Mouse (Mus musculus): Measurements from ENCODE around the gene Capn2. TPM values are rescaled to one million over a fixed set of nuclear protein-coding genes. Genes with fewer than 3 reads are reported as not detected.

Gene Capn2
- polyA plus RNA-seq, 1 experiment from 2014 or later: 86.5 TPM

DNA sequence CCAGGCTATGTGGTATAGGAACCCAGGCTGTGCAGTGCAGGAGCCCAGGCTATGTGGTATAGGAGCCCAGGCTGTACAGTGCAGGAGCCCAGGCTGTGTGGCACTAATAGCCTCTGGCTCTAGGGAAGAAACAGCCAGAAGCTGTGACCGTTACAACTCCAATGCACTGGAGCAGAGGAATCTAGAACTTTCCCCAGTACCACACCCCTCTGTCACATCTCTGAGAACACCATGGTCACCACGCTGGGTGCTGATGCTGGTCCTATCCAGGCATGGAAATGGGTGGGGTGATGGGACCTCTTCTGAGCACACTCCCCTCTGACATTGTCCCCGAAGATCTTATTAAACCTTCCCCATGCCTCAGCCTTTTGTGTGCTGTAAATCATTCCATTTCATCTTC lies 12.1 kb downstream of the Capn2 start:
- peaks cover 67% of the 10 kb centered on the region for H3K36me3 ChIP-seq
- 88% methylated on average over 3 of the region's 3 CpGs for WGBS
- no peak overlapping the region for H3K27ac ChIP-seq
- H3K27me3 ChIP-seq (ENCODE audit: low read depth, poor library complexity, severe bottlenecking): no peaks in the 10 kb centered on the region
- H3K4me3 ChIP-seq: no peak overlapping the region
- H3K9me3 ChIP-seq (replicated peaks): no peaks in the 10 kb centered on the region
- peaks cover 16% of the 10 kb centered on the region for H3K4me1 ChIP-seq
- DNase-seq (ENCODE audit: low spot score): no peak

DNA sequence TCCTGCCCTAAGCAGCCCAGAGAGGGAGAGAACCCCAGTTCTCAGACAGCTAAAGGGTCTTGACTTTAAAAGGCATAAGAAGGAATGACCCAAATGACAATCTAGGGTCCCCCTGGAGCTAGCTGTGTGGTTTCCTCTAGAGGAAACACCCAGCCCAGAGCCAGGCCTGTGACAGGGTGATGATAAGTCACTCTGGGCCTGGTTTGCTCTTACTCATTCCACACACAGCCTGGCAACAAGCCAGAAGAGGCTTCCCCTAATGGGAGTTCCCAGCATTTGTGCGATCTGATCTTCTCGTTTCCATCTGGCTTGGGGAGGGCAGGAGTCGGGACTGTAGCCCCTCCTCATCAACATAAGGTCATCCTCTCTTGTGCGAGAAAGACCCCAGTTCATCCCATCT lies 13.2 kb downstream of the Capn2 start:
- Histone ChIP-seq H3K9me3 (replicated peaks) (no peaks in the 10 kb centered on the region), H3K4me1 (peaks cover 18% of the 10 kb centered on the region), H3K27me3 (ENCODE audit: low read depth, poor library complexity, severe bottlenecking) (no peaks in the 10 kb centered on the region), H3K4me3 (no peak overlapping the region), H3K27ac (no peak overlapping the region), H3K36me3 (peaks cover 64% of the 10 kb centered on the region)
- no peak for DNase-seq (ENCODE audit: low spot score)
- WGBS: 43% methylated on average over 4 of the region's 4 CpGs

DNA sequence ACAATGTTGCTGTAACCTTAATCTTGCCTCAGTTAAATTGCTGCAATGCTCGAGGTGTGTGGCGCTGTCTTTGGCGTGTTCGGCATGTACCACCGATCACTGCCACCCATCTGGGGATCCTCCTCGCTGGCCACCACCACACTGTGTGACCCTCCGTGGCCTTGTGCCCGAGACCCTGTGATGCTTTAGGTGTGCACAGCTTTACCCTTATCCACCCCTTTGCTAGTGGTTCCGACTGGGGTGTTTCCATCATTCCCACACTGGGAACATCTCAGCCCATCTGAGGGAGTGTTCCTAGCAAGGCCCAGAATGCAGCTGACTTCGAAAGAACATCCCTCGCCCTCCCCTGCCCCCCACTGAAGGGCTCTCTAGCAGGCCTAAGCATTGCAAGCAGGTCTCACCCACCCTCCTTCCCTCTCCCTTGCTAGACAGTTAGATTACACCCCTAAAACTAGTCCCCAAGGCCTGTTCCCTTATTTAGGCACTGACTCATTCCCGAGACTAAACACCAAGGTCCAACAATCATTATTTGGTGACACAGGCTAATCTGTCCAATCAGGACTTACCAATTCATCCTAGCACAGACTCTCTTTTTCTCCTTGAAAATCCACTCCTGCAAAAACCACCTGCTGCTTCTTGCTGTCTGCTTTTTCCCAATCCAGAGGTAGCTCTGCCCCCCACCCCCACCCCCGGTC lies 14.1 kb downstream of the Capn2 start:
- DNase-seq (ENCODE audit: low spot score): no peak
- 84% methylated on average over 13 of the region's 13 CpGs for WGBS
- H3K4me3 ChIP-seq: no peak overlapping the region
- H3K9me3 ChIP-seq (replicated peaks): no peaks in the 10 kb centered on the region
- H3K27ac ChIP-seq: no peak overlapping the region; the same call in 1 of the 2 replicates
- H3K4me1 ChIP-seq: peaks cover 18% of the 10 kb centered on the region
- H3K27me3 ChIP-seq (ENCODE audit: low read depth, poor library complexity, severe bottlenecking): no peaks in the 10 kb centered on the region
- H3K36me3 ChIP-seq: peaks cover 61% of the 10 kb centered on the region

- Histone ChIP-seq H3K36me3 (peaks cover 61% of the 10 kb centered on the region), H3K4me1 (peaks cover 18% of the 10 kb centered on the region), H3K27ac (no peak overlapping the region; the same call in 1 of the 2 replicates), H3K9me3 (replicated peaks) (no peaks in the 10 kb centered on the region), H3K4me3 (no peak overlapping the region), H3K27me3 (ENCODE audit: low read depth, poor library complexity, severe bottlenecking) (no peaks in the 10 kb centered on the region)
- 91% methylated on average over 7 of the region's 7 CpGs for WGBS
- DNase-seq (ENCODE audit: low spot score): no peak
Measured at GRCm38 (mm10) chr1:182502491-182503050, 14.8 kb downstream of the Capn2 start.

DNA sequence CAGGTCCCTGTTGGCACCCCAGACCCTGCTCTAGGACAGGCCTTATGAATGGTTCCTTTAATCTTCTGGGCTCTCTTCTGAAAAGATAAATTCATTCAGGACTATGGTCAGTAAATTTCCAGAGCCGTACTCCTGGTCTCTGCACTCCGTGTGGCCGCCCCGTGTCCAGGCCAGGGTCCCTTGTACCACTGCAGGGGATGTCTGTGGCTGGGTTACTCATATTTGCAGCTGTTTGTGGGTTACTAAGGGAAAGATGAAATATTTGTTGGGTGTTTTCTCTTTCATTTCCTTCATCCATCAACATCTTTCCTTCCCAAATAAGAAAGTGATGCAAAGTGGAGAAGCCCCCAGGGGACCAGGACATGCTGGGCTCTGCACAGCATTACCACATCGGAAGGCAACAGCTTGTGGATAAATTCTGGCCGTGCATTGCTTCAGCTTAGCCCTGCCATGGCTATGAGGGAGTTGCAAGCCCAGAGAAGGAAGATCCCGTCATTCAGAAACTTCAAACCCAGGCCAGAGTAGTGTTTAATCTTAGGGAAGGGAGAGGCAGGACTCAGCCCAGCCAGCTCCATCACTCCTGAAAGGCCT lies 15.5 kb downstream of the Capn2 start:
- Histone ChIP-seq H3K27ac (no peak overlapping the region), H3K36me3 (peaks cover 58% of the 10 kb centered on the region), H3K4me3 (no peak overlapping the region), H3K4me1 (peaks cover 22% of the 10 kb centered on the region), H3K9me3 (replicated peaks) (no peaks in the 10 kb centered on the region), H3K27me3 (ENCODE audit: low read depth, poor library complexity, severe bottlenecking) (no peaks in the 10 kb centered on the region)
- DNase-seq (ENCODE audit: low spot score): no peak
- WGBS: 88% methylated on average over 7 of the region's 7 CpGs

GRCm38 (mm10) chr1:182500843-182501242 lies 16.6 kb downstream of the Capn2 start:
- no peak overlapping the region for H3K27ac ChIP-seq
- no peaks in the 10 kb centered on the region for H3K9me3 ChIP-seq (replicated peaks)
- H3K27me3 ChIP-seq (ENCODE audit: low read depth, poor library complexity, severe bottlenecking): no peaks in the 10 kb centered on the region
- H3K4me3 ChIP-seq: no peak overlapping the region
- H3K36me3 ChIP-seq: peaks cover 49% of the 10 kb centered on the region
- peaks cover 31% of the 10 kb centered on the region for H3K4me1 ChIP-seq
- no peak for DNase-seq (ENCODE audit: low spot score)
- WGBS: 82% methylated on average over 4 of the region's 4 CpGs

- no peaks in the 10 kb centered on the region for H3K27me3 ChIP-seq (ENCODE audit: low read depth, poor library complexity, severe bottlenecking)
- peaks cover 43% of the 10 kb centered on the region for H3K36me3 ChIP-seq
- no peak overlapping the region for H3K4me3 ChIP-seq
- H3K9me3 ChIP-seq (replicated peaks): no peaks in the 10 kb centered on the region
- H3K4me1 ChIP-seq: peaks cover 31% of the 10 kb centered on the region
- DNase-seq (ENCODE audit: low spot score): no peak
- no peak overlapping the region for H3K27ac ChIP-seq
- WGBS: 66% methylated on average over 4 of the region's 4 CpGs
Measured at GRCm38 (mm10) chr1:182500224-182500623, 17.2 kb downstream of the Capn2 start.

- Histone ChIP-seq H3K4me3 (no peak overlapping the region), H3K9me3 (replicated peaks) (no peaks in the 10 kb centered on the region), H3K27ac (no peak overlapping the region), H3K36me3 (peaks cover 37% of the 10 kb centered on the region), H3K27me3 (ENCODE audit: low read depth, poor library complexity, severe bottlenecking) (no peaks in the 10 kb centered on the region), H3K4me1 (peaks cover 35% of the 10 kb centered on the region)
- DNase-seq (ENCODE audit: low spot score): no peak
- WGBS: 84% methylated on average over 9 of the region's 9 CpGs
Measured at GRCm38 (mm10) chr1:182499443-182500089, 17.8 kb downstream of the Capn2 start.

DNA sequence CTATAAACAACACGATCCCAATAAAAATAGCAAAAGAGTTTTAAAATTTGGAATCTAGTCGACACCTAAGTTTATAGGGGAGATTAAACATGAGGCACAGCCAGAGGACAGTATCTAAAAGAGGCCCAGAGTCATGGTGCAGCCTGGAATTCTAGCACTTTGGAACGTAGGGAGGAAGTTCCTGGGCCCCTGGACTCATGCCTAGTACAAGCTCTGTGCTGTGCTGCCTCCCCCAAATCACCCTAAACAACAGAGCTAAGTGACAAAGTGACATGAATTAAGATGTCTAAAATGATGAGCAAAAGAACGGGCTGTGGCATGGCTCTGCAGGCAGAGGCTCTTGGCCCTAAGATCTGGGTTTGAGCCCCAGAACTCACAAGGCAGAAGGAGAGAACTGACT lies 19.7 kb downstream of the Capn2 start:
- H3K4me1 ChIP-seq: peaks cover 31% of the 10 kb centered on the region

GRCm38 (mm10) chr1:182496685-182497084 lies 20.7 kb downstream of the Capn2 start:
- H3K27ac ChIP-seq: no peak overlapping the region
- peaks cover 42% of the 10 kb centered on the region for H3K36me3 ChIP-seq
- no peak overlapping the region for H3K4me3 ChIP-seq
- 69% methylated on average over 6 of the region's 6 CpGs for WGBS
- no peaks in the 10 kb centered on the region for H3K9me3 ChIP-seq (replicated peaks)
- H3K27me3 ChIP-seq (ENCODE audit: low read depth, poor library complexity, severe bottlenecking): no peaks in the 10 kb centered on the region
- DNase-seq (ENCODE audit: low spot score): no peak
- peaks cover 31% of the 10 kb centered on the region for H3K4me1 ChIP-seq

More for the DNA sequence above, 19.7 kb downstream of the Capn2 start:
- 70% methylated on average over 4 of the region's 4 CpGs for WGBS
- Histone ChIP-seq H3K27me3 (ENCODE audit: low read depth, poor library complexity, severe bottlenecking) (no peaks in the 10 kb centered on the region), H3K4me3 (no peak overlapping the region), H3K9me3 (replicated peaks) (no peaks in the 10 kb centered on the region), H3K36me3 (peaks cover 40% of the 10 kb centered on the region), H3K27ac (no peak overlapping the region)
- no peak for DNase-seq (ENCODE audit: low spot score)

GRCm38 (mm10) chr1:182494285-182495145 lies 22.9 kb downstream of the Capn2 start:
- Histone ChIP-seq H3K27ac (0 out of 2 replicates have a peak overlapping the region, but pooled peaks have one; percentile 20), H3K36me3 (peaks cover 38% of the 10 kb centered on the region), H3K27me3 (ENCODE audit: low read depth, poor library complexity, severe bottlenecking) (no peaks in the 10 kb centered on the region), H3K9me3 (replicated peaks) (no peaks in the 10 kb centered on the region), H3K4me1 (peaks cover 34% of the 10 kb centered on the region), H3K4me3 (no peak overlapping the region)
- 76% methylated on average over 17 of the region's 17 CpGs for WGBS
- no peak for DNase-seq (ENCODE audit: low spot score)

- Histone ChIP-seq H3K36me3 (peaks cover 56% of the 10 kb centered on the region), H3K27me3 (ENCODE audit: low read depth, poor library complexity, severe bottlenecking) (no peaks in the 10 kb centered on the region), H3K27ac (no peak overlapping the region), H3K4me3 (no peak overlapping the region), H3K4me1 (peaks cover 28% of the 10 kb centered on the region), H3K9me3 (replicated peaks) (no peaks in the 10 kb centered on the region)
- WGBS: 92% methylated on average over 6 of the region's 6 CpGs
- DNase-seq (ENCODE audit: low spot score): no peak
Measured at GRCm38 (mm10) chr1:182491839-182492238, 25.6 kb downstream of the Capn2 start.
